Mouse (Mus musculus): ENCODE measurements around the gene Tmem62.
A peak's percentile ranks its signal among the peaks of the same experiment; 100 is the strongest.
"Not testable (repeated sequence)": the region's sequence is repeated elsewhere in the genome, so short reads cannot be mapped to it uniquely, and the experiment has no call there.

The Tmem62 gene

GRCm38 (mm10) chr2:120976990-120977925 is at the start of gene Tmem62:
TSS of gene Tmem62 (plus strand) at chr2:120977017.
- DNase-seq (ENCODE audit: low read depth, low spot score): peak; percentile 89

- DNase-seq (ENCODE audit: low read depth, low spot score): no peak
Measured at GRCm38 (mm10) chr2:120933038-120933437, 43.8 kb upstream of the Tmem62 start.

- no peak for DNase-seq (ENCODE audit: low read depth, low spot score)
Measured at GRCm38 (mm10) chr2:120951208-120951607, 25.6 kb upstream of the Tmem62 start.

GRCm38 (mm10) chr2:120952176-120952938 is 24.5 kb upstream of the Tmem62 start:
- no peak for DNase-seq (ENCODE audit: low read depth, low spot score)

- DNase-seq (ENCODE audit: low read depth, low spot score): no peak
Measured at GRCm38 (mm10) chr2:120959363-120959762, 17.5 kb upstream of the Tmem62 start.

GRCm38 (mm10) chr2:120959827-120960226 is 17.0 kb upstream of the Tmem62 start:
- DNase-seq (ENCODE audit: low read depth, low spot score): no peak

GRCm38 (mm10) chr2:120960261-120960660 is 16.6 kb upstream of the Tmem62 start:
- DNase-seq (ENCODE audit: low read depth, low spot score): no peak

GRCm38 (mm10) chr2:120963110-120963509 is 13.7 kb upstream of the Tmem62 start:
- no peak for DNase-seq (ENCODE audit: low read depth, low spot score)

- DNase-seq (ENCODE audit: low read depth, low spot score): no peak
Measured at GRCm38 (mm10) chr2:120965486-120965885, 11.3 kb upstream of the Tmem62 start.

- DNase-seq (ENCODE audit: low read depth, low spot score): no peak
Measured at GRCm38 (mm10) chr2:120970045-120970539, 6.7 kb upstream of the Tmem62 start.

- DNase-seq (ENCODE audit: low read depth, low spot score): peak; percentile 94
Measured at GRCm38 (mm10) chr2:120970559-120971080, 6.2 kb upstream of the Tmem62 start, which contains the start of gene Ubr1. TSS of gene Ubr1 (minus strand) at chr2:120970715.

- no peak for DNase-seq (ENCODE audit: low read depth, low spot score)
Measured at GRCm38 (mm10) chr2:120971766-120972165, 5.1 kb upstream of the Tmem62 start.

- not testable (repeated sequence) for DNase-seq (ENCODE audit: low read depth, low spot score)
Measured at GRCm38 (mm10) chr2:120972257-120972656, 4.6 kb upstream of the Tmem62 start.

GRCm38 (mm10) chr2:120972964-120973363 is 3.9 kb upstream of the Tmem62 start:
- no peak for DNase-seq (ENCODE audit: low read depth, low spot score)

GRCm38 (mm10) chr2:120976308-120976707 is 509 bp upstream of the Tmem62 start:
- peak; percentile 82 for DNase-seq (ENCODE audit: low read depth, low spot score)

- peak; percentile 69 for DNase-seq (ENCODE audit: low read depth, low spot score)
Measured at GRCm38 (mm10) chr2:120977926-120978692, 1.3 kb downstream of the Tmem62 start.

GRCm38 (mm10) chr2:120978693-120979037 is 1.8 kb downstream of the Tmem62 start:
- peak; percentile 63 for DNase-seq (ENCODE audit: low read depth, low spot score)

- DNase-seq (ENCODE audit: low read depth, low spot score): no peak
Measured at GRCm38 (mm10) chr2:120979819-120980218, 3.0 kb downstream of the Tmem62 start.

- no peak for DNase-seq (ENCODE audit: low read depth, low spot score)
Measured at GRCm38 (mm10) chr2:120980861-120981260, 4.0 kb downstream of the Tmem62 start.

- DNase-seq (ENCODE audit: low read depth, low spot score): no peak
Measured at GRCm38 (mm10) chr2:120983611-120984010, 6.8 kb downstream of the Tmem62 start.

GRCm38 (mm10) chr2:120985241-120985640 is 8.4 kb downstream of the Tmem62 start:
- peak; percentile 38 for DNase-seq (ENCODE audit: low read depth, low spot score)

Data from A20 (cell line).